Mouse (Mus musculus) layer of hippocampus, postnatal 14 days (tissue): ENCODE results near the gene Tsga13. TPM values are rescaled to one million over a fixed set of nuclear protein-coding genes. Genes with fewer than 3 reads are reported as not detected.

Experiments
- DNase-seq, 2 experiments: peaks; one replicate each; pipeline ENCODE4 v3.0.0; 2021 to 2022; ENCODE audit warnings: low spot score in 2 of 2, mixed read lengths in 1 of 2
- total RNA-seq, 2 experiments: library from RNA; stranded (reverse); gene quantifications; 2 replicates each; pipeline ENCODE4 v1.2.3; 2021

Gene Tsga13
- total RNA-seq, 2 experiments from 2014 or later = 0.58 TPM; not detected in 1

DNA sequence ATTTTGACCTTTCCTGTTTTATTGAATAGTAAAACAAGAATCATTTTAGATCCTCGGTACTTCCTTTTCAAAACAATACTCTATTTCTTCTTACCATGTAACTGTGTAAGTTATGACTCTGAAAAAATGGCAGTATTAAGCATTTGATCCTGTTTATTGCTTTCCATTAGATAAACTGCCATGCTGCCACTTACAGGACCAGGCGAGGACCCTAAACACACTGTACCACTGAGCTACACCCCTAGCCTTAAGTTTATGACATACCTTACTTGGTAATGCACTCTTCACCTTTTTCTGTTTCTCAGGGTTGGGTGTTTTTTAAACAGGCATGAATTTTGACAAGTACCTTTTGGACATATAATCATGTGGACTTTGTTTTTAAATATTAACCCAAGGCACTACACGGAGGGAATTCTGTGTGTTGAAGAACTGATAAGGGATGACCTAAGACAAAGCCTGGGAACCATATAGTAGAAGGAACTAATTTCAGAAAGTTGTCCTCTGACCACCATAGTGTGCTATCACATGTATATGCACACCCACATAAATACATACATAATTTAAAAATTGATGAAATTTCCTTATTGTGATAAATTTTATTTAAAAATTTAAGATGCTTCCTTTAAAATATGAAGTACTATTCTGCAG lies 50.2 kb downstream of the Tsga13 start:
- no peak for DNase-seq

DNA sequence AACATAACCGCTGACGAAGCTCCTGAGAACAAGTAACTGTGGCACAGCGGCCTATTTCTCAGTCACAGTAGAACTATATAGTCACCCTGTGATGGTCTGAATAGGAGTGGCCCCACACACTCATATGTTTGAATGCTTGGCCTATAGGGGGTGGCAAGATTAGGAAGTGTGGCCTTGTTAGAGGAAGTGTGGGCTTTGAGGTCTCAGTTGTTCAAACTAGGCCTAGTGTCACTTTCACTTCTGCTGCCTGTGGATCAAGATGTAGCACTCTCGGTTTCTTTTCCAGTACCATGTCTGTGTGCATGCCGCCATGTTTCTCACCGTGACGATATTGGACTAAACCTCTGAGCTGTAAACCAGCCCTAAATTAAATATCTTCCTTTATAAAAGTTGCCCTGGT lies 59.4 kb downstream of the Tsga13 start:
- no peak for DNase-seq

DNA sequence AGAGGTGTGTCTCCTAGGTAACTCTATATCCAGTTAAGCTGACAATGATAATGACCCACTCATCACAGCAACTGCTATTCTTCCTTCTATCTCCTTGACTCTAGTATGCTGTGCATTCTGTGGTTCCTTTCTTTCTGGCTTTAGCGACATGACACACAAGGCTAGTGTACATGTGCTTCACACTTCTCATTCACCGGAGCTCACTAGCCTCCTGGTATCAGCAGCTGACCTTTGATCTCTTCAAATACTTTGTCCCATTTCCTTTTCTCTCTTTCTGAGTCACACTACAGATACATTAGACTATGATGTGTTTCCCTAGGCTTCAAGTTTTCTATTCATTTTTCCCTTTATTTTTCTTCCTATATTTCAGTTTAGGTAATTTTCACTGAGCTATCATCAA lies 60.2 kb downstream of the Tsga13 start:
- DNase-seq = no peak

DNA sequence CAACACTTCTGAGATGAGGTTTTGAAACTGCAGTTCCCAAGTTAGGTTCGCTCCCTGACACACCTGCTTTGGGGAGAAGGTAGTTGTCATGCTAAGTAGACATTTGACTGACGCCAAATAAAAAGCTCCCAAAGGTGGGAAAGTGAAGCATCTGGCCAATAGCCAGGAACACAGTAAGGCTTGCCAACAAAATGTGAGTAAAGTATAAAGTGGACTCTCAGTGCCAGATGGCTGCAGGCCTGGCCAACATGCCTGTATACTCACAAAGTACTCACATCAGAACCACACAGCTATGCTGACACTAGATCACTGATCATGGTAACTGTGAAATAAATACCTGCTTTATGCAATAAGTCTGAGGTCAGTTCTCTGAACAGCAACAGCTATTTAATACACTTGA lies 65.6 kb downstream of the Tsga13 start:
- no peak for DNase-seq

Other genes with a start within 250 kb of the Tsga13 start
- gene Cep41, start 221.8 kb downstream of the Tsga13 start, total RNA-seq = 1 to 10 TPM; 4.9 to 6.7 TPM
- 10 to 100 TPM; 72.8 to 77.3 TPM for gene Mest, start 192.0 kb downstream of the Tsga13 start, total RNA-seq
- 10 to 100 TPM; 61.6 to 68.4 TPM for gene Copg2, start 18.8 kb downstream of the Tsga13 start, total RNA-seq
- gene Klf14, start 43.5 kb upstream of the Tsga13 start, total RNA-seq = under 1 TPM; 0.31 to 0.85 TPM